Mouse (Mus musculus) brain, adult 10 weeks (tissue): Measurements from ENCODE around the gene Tcaf2. TPM values are rescaled to one million over a fixed set of nuclear protein-coding genes. Genes with fewer than 3 reads are reported as not detected.

Source experiments
- polyA plus RNA-seq: library from polyadenylated mRNA; stranded (reverse); fragments of 350-450 nt; fragmentation: Illumina TruSeq; extraction: RNeasy Lipid Tissue Mini Kit (QIAGEN cat#74804); gene quantifications from one replicate; pipeline ENCODE4 v1.2.3, GENCODE M21; 2015; ENCODE audit warnings: low read depth, low replicate concordance

Tcaf2 gene
- polyA plus RNA-seq = 0.55 TPM

GRCm38 (mm10) chr6:42644912-42645549 is at the start of gene Tcaf2:
TSS of gene Tcaf2 (minus strand) at chr6:42645254.

GRCm38 (mm10) chr6:42597592-42597991 is 47.5 kb downstream of the Tcaf2 start, which contains the start of gene Tcaf3:
TSS of gene Tcaf3 (minus strand) at chr6:42597692.

Other genes starting within 250 kb of the Tcaf2 start
- not detected for gene Tas2r143, start 245.0 kb downstream of the Tcaf2 start, polyA plus RNA-seq
- not detected for gene Tas2r135, start 239.8 kb downstream of the Tcaf2 start, polyA plus RNA-seq
- gene Tas2r126, start 210.7 kb downstream of the Tcaf2 start, polyA plus RNA-seq = not detected
- not detected for gene Olfr458, start 180.1 kb downstream of the Tcaf2 start, polyA plus RNA-seq
- gene Olfr457, start 168.9 kb downstream of the Tcaf2 start, polyA plus RNA-seq = not detected
- gene Olfr456, start 158.0 kb downstream of the Tcaf2 start, polyA plus RNA-seq = not detected
- not detected for gene Olfr455, start 97.7 kb downstream of the Tcaf2 start, polyA plus RNA-seq
- not detected for gene Tcaf3, start 47.6 kb downstream of the Tcaf2 start, polyA plus RNA-seq
- 151 TPM for gene Tcaf1, start 64.8 kb upstream of the Tcaf2 start, polyA plus RNA-seq
- gene Olfr453, start 94.1 kb upstream of the Tcaf2 start, polyA plus RNA-seq = not detected
- gene Olfr38, start 111.2 kb upstream of the Tcaf2 start, polyA plus RNA-seq = not detected
- gene Olfr452, start 139.8 kb upstream of the Tcaf2 start, polyA plus RNA-seq = not detected
- not detected for gene Olfr450, start 166.7 kb upstream of the Tcaf2 start, polyA plus RNA-seq
- not detected for gene Olfr449, start 189.1 kb upstream of the Tcaf2 start, polyA plus RNA-seq
- not detected for gene Olfr448, start 245.2 kb upstream of the Tcaf2 start, polyA plus RNA-seq